Mouse (Mus musculus) kidney, adult 8-10 months (tissue): ENCODE measurements at regions not wholly inside any gene's neighbourhood (a gene's known extent, or its start where the extent isn't known, plus 50 kb on each side); places are given as distances from the start of the nearest gene placed in this dataset.

Source experiments
- DNase-seq, 2 experiments: peaks; one replicate each; pipeline ENCODE4 v3.0.0; 2022

DNA sequence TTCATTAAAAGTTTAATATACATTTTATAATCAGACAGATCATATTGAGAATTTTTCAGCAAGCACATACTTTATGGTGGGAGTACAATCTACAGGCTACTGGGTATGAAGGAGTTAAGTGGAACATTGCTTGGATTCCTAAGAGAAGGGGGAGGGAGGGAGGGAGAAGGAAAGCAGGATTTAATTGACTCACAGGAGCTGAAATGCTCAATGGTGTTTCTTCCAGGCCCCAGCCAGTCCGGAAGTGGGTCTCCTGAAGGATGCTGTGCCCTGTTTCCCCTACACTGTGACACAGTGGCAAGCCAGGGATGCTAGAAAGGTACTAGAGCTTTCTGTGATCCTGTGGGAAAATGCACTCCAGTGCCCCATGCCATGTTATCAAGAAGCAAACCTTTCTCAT lies 621.0 kb upstream of the Cited2 start:
- no peak for DNase-seq

DNA sequence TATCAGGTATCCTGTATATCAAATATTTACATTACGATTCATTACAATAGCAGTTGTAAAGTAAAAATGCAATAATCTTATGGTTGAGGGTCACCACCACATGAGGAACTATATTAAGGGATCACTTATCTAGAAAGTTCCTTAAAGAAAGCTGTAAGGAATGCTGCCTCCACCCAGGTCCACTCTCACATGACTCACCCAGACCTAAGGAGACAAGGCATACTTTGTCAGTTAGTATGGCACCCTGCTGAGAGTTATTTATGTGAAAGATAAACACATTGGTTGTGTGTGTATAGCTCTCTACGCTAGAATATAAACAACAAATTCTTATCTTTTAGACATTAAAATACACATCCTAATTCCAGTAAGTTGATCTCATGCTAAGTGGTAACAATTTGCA lies 619.6 kb upstream of the Cited2 start:
- DNase-seq = no peak

DNA sequence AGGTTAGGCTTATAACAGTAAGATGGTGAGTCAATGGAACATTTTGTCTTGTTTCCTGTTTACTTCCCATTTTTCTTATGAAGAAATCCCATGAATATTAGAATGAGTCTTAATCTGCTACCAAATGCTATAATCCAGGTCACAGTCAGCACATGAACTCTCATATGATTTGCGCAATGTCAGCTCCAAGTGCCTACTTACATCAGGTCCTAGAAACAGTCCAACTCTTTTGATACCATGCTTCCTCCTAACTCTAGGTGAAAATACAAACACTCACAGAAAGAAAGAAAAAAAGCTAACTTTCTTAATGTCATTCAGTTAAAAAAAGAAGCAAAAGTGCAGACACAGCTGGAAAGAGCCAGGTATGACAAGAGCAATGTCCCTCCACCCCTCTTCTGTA lies 616.2 kb upstream of the Cited2 start:
- DNase-seq = no peak

GRCm38 (mm10) chr10:17111071-17111470 lies 611.9 kb upstream of the Cited2 start:
- DNase-seq = no peak

GRCm38 (mm10) chr10:17114805-17115204 lies 608.2 kb upstream of the Cited2 start:
- no peak for DNase-seq

GRCm38 (mm10) chr10:17129391-17130163 lies 593.4 kb upstream of the Cited2 start:
- DNase-seq = no peak

- DNase-seq = no peak
Observed at GRCm38 (mm10) chr10:17130661-17131060, 592.4 kb upstream of the Cited2 start.

DNA sequence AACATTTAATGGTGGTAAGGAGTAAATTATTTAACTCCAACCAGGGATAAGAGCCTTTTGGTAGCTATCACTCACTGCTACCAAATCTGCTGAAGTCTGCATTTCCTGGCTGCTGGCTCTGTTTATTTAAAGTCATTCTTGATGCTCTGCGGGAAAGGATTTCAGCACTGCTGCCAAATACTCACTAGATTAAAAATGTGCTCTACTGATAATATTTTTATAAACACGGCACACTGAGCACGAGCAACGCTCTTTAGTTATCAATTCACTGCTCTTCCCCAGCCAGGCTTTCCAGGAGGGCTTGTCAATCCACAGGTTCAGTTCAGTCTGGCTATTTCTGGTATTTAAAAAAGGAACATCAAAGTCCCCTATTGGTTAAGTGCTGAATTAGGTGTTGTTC lies 591.3 kb upstream of the Cited2 start:
- peak in 1 of 2 experiments; percentile 2 for DNase-seq

DNA sequence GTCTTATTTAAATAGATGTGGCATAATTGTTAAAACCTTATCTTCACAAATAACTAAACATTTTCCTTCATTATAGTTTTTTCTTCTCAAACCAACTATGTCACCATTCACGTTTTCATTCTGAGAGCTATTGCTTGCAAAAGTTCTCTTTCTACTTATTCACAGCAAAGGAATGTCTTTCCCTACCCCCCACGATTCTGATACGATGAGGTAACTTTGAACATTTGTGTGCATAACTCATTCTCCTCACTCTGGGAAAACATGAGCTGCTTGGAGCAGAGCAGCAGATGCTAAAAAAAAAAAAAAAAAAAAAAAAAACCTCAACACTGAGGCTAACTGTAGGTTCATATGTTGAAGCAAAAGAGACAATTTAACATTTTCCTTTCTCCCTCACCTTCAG lies 547.6 kb upstream of the Cited2 start:
- DNase-seq = peak in 1 of 2 experiments; percentile 7

GRCm38 (mm10) chr10:17177054-17177453 lies 546.0 kb upstream of the Cited2 start:
- no peak for DNase-seq

DNA sequence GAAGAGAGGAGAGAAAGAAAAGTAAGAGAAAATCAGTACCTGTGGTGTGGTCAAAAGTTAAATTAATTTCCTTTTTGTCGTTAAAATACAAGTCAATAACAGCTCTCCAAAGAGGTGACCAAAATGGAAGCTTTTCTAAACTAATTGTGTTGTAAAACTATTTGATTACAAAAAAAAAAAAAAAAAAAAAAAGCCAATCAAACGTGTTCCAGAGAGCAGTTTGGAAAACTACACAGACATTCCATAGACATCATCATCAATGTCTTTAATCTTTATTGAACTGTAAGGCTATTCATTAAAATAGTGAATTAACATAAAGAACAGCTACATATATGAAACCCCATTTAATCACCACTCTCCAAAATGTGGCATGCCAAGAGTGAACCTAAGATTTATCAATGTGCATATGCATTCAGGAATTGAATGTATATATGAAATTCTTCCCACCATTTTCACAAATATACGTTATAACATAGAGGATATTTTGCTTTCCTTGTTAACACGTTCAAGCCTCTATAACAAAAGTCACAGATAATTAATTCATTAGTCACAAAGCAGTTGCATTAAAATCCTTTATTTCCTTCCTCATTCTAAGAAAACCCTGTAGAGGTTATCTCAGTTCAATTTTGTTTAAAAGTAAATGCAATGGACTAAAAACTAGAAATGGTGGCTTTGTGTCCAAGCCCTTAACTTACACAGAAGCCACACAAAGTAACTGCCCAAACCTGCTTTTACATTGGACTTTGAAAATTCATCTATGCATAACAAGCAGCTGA lies 545.3 kb upstream of the Cited2 start:
- DNase-seq = no peak

DNA sequence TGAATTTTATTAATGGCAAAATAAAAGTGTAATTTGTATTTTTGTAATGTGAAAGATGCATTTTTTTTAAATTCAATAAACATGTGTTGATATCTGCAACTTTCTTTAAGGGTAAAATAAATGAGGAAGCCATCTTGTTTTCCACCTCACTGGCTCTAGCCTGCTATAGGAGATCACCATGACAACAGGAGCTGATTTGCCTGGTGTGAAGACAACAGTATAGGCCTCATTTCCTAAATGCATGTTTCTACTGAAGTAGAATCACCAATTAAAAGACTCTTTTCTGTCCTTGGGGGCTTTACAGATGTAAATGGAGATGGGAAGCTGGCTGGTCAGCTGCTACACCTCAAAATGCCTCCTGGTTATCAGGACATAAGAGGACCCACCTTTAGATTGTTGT lies 544.4 kb upstream of the Cited2 start:
- DNase-seq = no peak

DNA sequence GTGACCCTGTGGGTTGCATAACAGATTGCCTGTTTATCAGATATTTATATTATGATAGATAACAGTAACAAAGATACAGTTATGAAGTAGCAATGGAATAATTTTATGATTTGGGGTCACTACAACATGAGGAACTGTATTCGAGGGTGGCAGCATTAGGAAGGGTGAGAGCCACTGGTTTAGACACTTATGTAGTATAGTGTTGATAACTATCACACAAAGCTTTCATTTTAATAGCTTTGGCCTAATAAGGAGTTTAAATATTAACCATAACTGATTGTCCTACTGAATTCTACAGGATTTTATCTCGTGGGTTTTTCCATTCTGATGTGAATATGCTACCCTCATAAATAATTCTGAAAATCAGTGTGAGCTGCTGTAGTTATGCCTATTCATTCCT lies 538.6 kb upstream of the Cited2 start:
- no peak for DNase-seq

- no peak for DNase-seq
Observed at GRCm38 (mm10) chr10:17196205-17196604, 526.8 kb upstream of the Cited2 start.

- no peak for DNase-seq
Observed at GRCm38 (mm10) chr10:17196636-17197035, 526.4 kb upstream of the Cited2 start.

DNA sequence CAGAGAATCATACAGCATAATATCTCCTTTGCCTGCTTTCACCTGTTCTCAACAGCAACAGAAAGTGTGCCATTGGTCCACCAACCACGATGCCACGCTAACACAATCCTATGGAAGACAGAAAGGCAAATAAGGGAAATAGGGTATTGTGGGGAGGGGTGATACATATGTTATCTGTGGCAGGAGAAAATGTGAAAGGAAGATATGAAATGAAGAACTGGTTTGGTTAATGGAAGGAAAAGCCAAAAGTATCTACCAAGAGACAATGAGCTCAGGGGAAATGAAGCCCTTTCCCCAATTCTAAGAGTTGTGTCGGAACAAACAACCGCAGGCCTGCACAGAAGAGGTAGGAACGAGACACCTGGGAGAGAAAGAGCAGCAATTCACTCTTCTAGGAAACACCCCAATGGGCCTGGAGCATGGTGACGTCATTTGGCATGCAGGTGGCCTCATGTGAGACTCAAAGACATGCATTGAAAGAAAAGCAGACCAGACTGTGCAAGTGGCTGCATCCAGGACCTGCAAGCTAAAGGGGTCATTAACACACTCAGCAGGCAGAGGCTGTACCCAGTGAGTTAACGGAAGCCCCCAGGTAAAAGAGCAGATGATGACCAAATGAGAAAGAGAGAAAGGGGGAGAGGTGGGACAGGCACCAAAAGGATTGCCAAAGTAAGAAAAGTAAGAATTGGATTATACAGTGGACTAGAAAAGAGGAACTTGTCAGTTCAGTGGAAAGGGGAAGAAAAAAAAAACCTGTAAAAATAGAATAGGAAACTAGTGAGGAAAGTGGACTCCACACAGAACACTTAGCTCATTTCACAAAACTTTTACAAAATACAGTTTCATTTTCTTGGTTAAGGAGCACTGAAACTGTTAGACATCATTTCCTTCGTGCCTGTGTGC lies 522.2 kb upstream of the Cited2 start:
- no peak for DNase-seq

DNA sequence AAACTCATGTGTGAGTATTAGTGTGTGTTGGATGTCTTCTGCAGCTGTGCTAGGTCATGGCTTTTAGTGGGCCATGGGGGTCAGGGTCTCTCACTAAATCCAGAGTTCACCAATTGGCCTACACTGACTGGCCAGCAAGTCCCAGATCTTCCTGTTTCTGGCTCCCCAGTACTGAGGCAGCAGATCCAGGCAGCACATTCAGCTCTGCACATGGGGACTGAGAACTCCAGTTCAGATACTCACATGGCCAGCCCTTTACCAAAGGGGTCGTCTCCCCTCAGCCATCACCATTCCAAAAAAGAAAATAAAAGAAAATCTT lies 521.6 kb upstream of the Cited2 start:
- DNase-seq = no peak

DNA sequence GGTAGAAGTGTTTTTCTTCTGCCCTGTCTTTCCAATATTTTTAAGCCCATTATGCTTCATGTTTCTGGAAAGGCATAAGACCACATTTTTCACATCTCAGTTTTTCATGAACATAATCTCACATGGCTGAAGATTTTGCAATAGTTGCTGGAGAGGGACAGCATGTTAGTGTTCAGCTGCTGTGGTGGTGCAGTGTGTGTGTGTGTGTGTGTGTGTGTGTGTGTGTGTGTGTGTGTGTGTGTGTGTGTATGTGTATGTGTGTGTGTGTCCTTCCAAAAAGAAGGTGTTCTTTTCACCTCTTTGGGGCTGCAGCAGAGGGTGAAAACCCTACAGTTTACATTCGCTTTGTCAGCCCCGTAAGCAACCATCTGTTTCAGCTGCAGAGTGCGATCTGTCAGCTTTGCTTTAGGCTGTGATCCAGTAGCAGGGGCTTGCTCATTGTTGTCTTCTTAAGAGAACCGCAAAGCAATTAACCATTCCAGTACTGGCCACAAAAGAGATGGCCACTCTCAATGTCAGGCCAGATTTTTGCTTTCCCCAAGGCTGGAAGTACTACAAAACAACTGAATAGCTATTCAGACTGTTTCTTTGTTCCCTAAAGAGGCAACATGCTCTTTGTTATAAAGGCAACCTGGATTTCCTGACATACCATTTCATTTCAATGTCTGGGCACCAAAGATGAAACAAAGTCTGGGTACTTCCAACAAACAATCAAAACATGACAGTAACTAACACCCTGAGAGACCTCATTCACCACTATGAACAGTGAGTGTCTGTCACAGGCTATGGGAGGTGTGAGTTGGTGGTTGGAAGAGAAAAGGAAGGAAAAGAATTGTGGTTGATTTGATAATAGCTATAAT lies 520.2 kb upstream of the Cited2 start:
- no peak for DNase-seq

DNA sequence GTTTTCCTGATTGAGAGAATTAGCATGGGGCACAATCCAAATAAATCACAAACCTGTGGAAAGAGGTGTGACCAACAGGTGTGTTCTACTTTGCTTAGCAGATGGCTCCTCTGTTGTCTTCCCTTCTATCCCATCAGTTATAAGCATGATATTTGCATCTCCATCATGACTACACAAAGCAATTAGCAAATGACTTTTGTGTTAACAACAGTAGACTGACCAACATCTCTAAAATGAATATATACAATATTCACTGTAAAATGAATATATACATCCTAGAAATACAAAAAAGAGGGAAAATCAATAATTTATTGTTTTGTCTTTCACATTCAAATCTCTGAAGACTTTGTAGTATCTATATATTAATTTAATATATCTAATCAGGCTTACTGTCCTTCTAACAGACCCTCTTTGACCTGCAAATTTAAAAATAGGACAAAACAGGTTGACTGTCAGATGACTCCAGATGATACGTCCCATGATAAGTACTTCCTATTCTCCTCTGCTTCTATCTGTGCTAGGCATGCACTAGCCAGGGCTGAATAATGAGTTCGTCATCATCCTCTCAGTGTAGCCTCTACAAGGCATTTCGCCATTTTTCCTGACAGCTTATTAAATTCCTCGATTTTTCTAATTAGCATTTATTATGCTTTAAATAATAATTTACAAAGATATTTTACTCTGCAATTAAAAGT lies 519.5 kb upstream of the Cited2 start:
- DNase-seq = no peak

- DNase-seq = no peak
Observed at GRCm38 (mm10) chr10:17204153-17204552, 518.9 kb upstream of the Cited2 start.

- no peak for DNase-seq
Observed at GRCm38 (mm10) chr10:17212551-17213309, 510.3 kb upstream of the Cited2 start.
